Mouse (Mus musculus) liver, embryonic 18 days (tissue): Measurements from ENCODE around the gene A1bg. TPM values are rescaled to one million over a fixed set of nuclear protein-coding genes. Genes with fewer than 3 reads are reported as not detected.

Experiments
- polyA plus RNA-seq: library from polyadenylated mRNA; depleted of rRNA; stranded (reverse); fragments of >200 nt; gene quantifications from 2 replicates; pipeline ENCODE4 v1.2.3, GENCODE M21; 2012; rRNA removed

A1bg gene
- polyA plus RNA-seq, result not detected in 2 replicates

DNA sequence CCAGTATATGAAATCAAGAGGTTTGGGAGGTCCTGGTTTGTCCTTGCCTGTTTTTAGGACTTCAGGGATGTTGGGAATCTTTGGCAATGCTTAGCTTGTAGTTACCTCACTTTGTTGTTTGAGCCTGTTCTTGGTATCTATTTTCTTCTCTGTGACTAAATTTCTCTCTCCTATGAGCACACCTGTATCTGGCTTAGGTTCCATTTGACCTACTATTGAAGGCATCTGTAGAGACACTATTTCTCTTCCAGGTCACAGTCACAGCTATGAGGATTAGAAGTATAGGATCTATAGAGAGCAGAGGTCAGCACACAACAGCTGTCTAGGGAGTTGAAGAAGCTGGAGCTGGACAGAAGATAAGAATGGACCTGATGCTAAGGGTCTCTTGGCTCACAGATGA is at the start of gene A1bg:
TSS of gene A1bg (minus strand) at position 101 of the 400 bp plus-strand sequence.

DNA sequence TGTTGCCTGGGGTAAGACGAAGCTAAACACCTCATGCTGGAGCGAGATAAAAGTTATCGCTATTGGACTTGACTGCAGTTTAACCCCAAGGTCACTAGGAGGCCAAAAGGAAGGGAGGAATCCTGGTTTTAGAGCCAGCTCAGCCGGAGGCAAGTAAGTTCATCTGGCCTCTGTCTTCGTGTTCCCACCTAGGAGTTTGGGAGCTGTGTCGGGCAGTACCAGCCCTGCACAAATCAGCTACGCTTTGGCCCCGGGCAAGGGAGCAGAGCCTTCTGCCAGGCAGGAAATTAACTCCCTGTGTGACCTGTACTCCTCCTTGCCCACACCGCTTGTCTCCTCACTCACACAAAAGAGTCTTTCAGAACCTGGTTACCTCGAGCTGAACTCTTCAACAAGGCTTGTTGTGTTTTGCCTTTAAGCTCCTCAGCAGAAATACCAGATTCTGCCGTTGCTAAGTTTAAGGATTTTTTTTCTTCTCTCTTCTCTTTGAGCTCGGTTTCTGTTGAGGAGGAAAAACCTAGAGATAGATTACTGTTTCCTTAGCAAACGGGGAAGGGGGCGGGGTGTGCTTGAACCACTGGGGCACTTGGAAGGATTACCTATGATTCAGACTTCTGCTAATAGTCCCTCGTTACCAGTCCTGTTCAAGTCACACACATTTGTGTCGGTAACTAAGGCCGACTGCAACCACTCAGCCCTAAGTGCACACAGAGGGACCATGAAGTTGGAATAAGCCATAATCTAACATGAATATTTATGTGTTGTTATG is 69.4 kb downstream of the A1bg start, which contains the start of gene Fam84b:
TSS of gene Fam84b (minus strand) at position 548 of the 769 bp plus-strand sequence.

Other genes starting within 250 kb of the A1bg start
- 5.0 and 6.1 TPM in 2 replicates for gene Fam84b, start 69.2 kb downstream of the A1bg start, polyA plus RNA-seq